Comparison of ENCODE assay signal across 9 mouse cellular contexts in the genomic region with DNA sequence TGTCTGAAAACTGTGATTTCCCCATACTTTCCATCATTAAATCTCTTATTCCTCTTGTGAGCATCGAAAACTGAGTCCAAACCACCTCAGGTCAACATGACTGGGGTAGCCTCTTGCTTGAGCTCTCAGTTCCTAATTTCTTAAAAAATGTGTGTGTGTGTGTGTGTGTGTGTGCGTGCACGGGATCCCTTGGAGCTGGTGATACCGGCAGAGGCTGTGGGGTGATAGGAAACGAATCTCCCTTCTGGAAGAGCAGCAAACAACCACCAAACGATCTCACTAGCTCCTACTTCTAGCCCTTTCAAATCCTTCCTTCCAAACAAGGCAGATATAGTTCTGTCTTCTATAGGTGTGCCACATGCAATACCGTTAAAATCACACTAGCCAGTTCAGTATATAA. TPM values are rescaled to one million over a fixed set of nuclear protein-coding genes. Genes with fewer than 3 reads are reported as not detected.
DNase-seq lines count a peak whose midpoint lies in the region; ATAC-seq and TF ChIP-seq lines count a peak whose summit lies in the region.
"Had no signal": no experiment of that assay in that cellular context is flagged by ENCODE, and none has a peak within 500 bp of the region (broad histone marks: within the 10 kb centered on the region; RNA-seq: fewer than 3 reads in every experiment).

No protein-coding gene starts in this region.

- H3K4me1 ChIP-seq in lung, embryonic 16.5 days (replicated peaks; ENCODE audit: control insufficient read depth, insufficient read depth, low read length), result peaks cover 7% of the 10 kb centered on the region; the same call in 1 of the 2 replicates
- 0 out of 2 replicates have a peak, but pooled peaks cover 5% of the 10 kb centered on the region for H3K4me1 ChIP-seq in forebrain, postnatal 0 days (ENCODE audit: insufficient read depth)
- H3K4me1 ChIP-seq in limb, embryonic 14.5 days (ENCODE audit: control insufficient read depth, insufficient read depth, low read length), result peaks cover 15% of the 10 kb centered on the region
- peaks cover 8% of the 10 kb centered on the region for H3K4me1 ChIP-seq in neural tube, embryonic 15.5 days
- H3K4me1 ChIP-seq in thymus, adult 2 months (replicated peaks; ENCODE audit: control insufficient read depth, insufficient read depth, low read length), result peaks cover 3% of the 10 kb centered on the region; the same call in 1 of the 2 replicates

- peak overlapping the region; percentile 79 for H3K4me3 ChIP-seq in lung, embryonic 16.5 days (ENCODE audit: low read length)
- peak overlapping the region; percentile 60 for H3K4me3 ChIP-seq in forebrain, postnatal 0 days (ENCODE audit: low read depth, low read length)
- H3K4me3 ChIP-seq in limb, embryonic 14.5 days (replicated peaks; ENCODE audit: low read length), result peak overlapping the region; percentile 66
- peak overlapping the region; percentile 74 for H3K4me3 ChIP-seq in neural tube, embryonic 15.5 days (replicated peaks)
- no peak overlapping the region for H3K4me3 ChIP-seq in thymus, adult 2 months (ENCODE audit: control insufficient read depth, insufficient read depth, low read length)

- H3K27me3 ChIP-seq in lung, embryonic 16.5 days (ENCODE audit: control insufficient read depth, insufficient read depth, low read depth, low read length), result no peaks in the 10 kb centered on the region
- H3K27me3 ChIP-seq in forebrain, postnatal 0 days (ENCODE audit: insufficient read depth, low read length), result no peaks in the 10 kb centered on the region; the same call in 1 of the 2 replicates
- no peaks in the 10 kb centered on the region for H3K27me3 ChIP-seq in limb, embryonic 14.5 days (ENCODE audit: control insufficient read depth, insufficient read depth, low read length)
- H3K27me3 ChIP-seq in neural tube, embryonic 15.5 days (replicated peaks), result no peaks in the 10 kb centered on the region
- H3K27me3 ChIP-seq in thymus, adult 2 months (ENCODE audit: control insufficient read depth, insufficient read depth, low read length), result no peaks in the 10 kb centered on the region

- no peak for TF ChIP-seq POLR2A in limb, embryonic 14.5 days (IDR thresholded peaks at IDR 0.05; ENCODE audit: borderline replicate concordance, extremely low read depth, insufficient read depth, insufficient read length)
- TF ChIP-seq POLR2A in thymus, adult 2 months (IDR thresholded peaks at IDR 0.05; ENCODE audit: control insufficient read depth, extremely low read depth, insufficient read depth, low read length, poor library complexity), result no peak

- peak overlapping the region; percentile 96 for H3K4me2 ChIP-seq in lung, embryonic 16.5 days (ENCODE audit: low read depth, low read length)
- peak overlapping the region; percentile 89 for H3K4me2 ChIP-seq in forebrain, postnatal 0 days (ENCODE audit: low read depth)
- peak overlapping the region; percentile 85 for H3K4me2 ChIP-seq in limb, embryonic 14.5 days (replicated peaks; ENCODE audit: low read depth, low read length, severe bottlenecking)
- H3K4me2 ChIP-seq in neural tube, embryonic 15.5 days, result peak overlapping the region; percentile 85

- H3K9me3 ChIP-seq in lung, embryonic 16.5 days (ENCODE audit: control insufficient read depth, low read length), result no peaks in the 10 kb centered on the region
- H3K9me3 ChIP-seq in forebrain, postnatal 0 days (ENCODE audit: low read length), result no peaks in the 10 kb centered on the region
- no peaks in the 10 kb centered on the region for H3K9me3 ChIP-seq in limb, embryonic 14.5 days (ENCODE audit: control insufficient read depth, low read length)
- H3K9me3 ChIP-seq in neural tube, embryonic 15.5 days (replicated peaks), result no peaks in the 10 kb centered on the region

- 81% methylated on average over 7 of the region's 7 CpGs for WGBS in lung, embryonic 16.5 days
- 83% methylated on average over 7 of the region's 7 CpGs for WGBS in forebrain, postnatal 0 days
- WGBS in limb, embryonic 14.5 days, result 84% methylated on average over 7 of the region's 7 CpGs
- 85% methylated on average over 7 of the region's 7 CpGs for WGBS in neural tube, embryonic 15.5 days
- 93% methylated on average over 7 of the region's 7 CpGs for WGBS in thymus, adult 2 months

- no peak for ATAC-seq in lung, embryonic 16.5 days (ENCODE audit: low read depth)
- no peak for ATAC-seq in forebrain, postnatal 0 days
- ATAC-seq in limb, embryonic 14.5 days (ENCODE audit: low FRiP score, low read depth), result no peak
- ATAC-seq in neural tube, embryonic 15.5 days (ENCODE audit: low FRiP score), result 0 out of 2 replicates have a peak, but pooled peaks have one; percentile 4

- H3K36me3 ChIP-seq in lung, embryonic 16.5 days (ENCODE audit: control insufficient read depth, insufficient read depth, low read length), result no peaks in the 10 kb centered on the region; the same call in 1 of the 2 replicates
- peaks cover 12% of the 10 kb centered on the region for H3K36me3 ChIP-seq in forebrain, postnatal 0 days (ENCODE audit: insufficient read depth)
- H3K36me3 ChIP-seq in limb, embryonic 14.5 days (ENCODE audit: control insufficient read depth, insufficient read depth, low read length), result peaks cover 34% of the 10 kb centered on the region
- H3K36me3 ChIP-seq in neural tube, embryonic 15.5 days, result peaks cover 21% of the 10 kb centered on the region; the same call in 1 of the 2 replicates
- no peaks in the 10 kb centered on the region for H3K36me3 ChIP-seq in thymus, adult 2 months (ENCODE audit: control insufficient read depth, insufficient read depth, low read length)

- intact Hi-C loops in left cerebral cortex, postnatal 10 days (cut with DNase I), result no loop called here

- no peak for DNase-seq in lung, postnatal 10 days
- DNase-seq in forebrain, postnatal 0 days, result no peak
- DNase-seq in limb, embryonic 14.5 days (ENCODE audit: low spot score), result no peak
- DNase-seq in thymus, adult 2 months, result no peak
- no peak for DNase-seq in left cerebral cortex, postnatal 10 days (ENCODE audit: extremely low spot score in 1 of 2, low spot score in 2 of 2)
- DNase-seq in T-cell, adult 2 months (ENCODE audit: low spot score), result no peak
- DNase-seq: kidney, postnatal 10 days had no signal

- no peak overlapping the region for H3K27ac ChIP-seq in lung, embryonic 16.5 days (ENCODE audit: low read length)
- H3K27ac ChIP-seq in forebrain, postnatal 0 days (ENCODE audit: low read depth, low read length), result peak overlapping the region; percentile 93
- no peak overlapping the region for H3K27ac ChIP-seq in limb, embryonic 14.5 days (replicated peaks; ENCODE audit: low read depth, low read length)
- H3K27ac ChIP-seq in neural tube, embryonic 15.5 days (replicated peaks), result no peak overlapping the region
- H3K27ac ChIP-seq in thymus, adult 2 months (ENCODE audit: control insufficient read depth, insufficient read depth, low read length), result no peak overlapping the region

- H3K9ac ChIP-seq in lung, embryonic 16.5 days (ENCODE audit: low read length), result peak overlapping the region; percentile 88; the same call in 1 of the 2 replicates
- peak overlapping the region; percentile 88; the same call in 1 of the 2 replicates for H3K9ac ChIP-seq in forebrain, postnatal 0 days
- no peak overlapping the region for H3K9ac ChIP-seq in limb, embryonic 14.5 days (ENCODE audit: low read depth, low read length, severe bottlenecking)
- H3K9ac ChIP-seq in neural tube, embryonic 15.5 days (replicated peaks), result peak overlapping the region; percentile 93

- no peak for TF ChIP-seq CTCF in forebrain, postnatal 0 days (IDR thresholded peaks at IDR 0.05; ENCODE audit: low read depth)
- TF ChIP-seq CTCF in thymus, adult 2 months (IDR thresholded peaks at IDR 0.05; ENCODE audit: borderline replicate concordance, control insufficient read depth, extremely low read depth, insufficient read depth, low read length, poor library complexity), result no peak

RNA-seq across cellular contexts. Expression of a gene that starts 0.6 kb away (rescaled TPM):
- 1.2 and 1.3 TPM in 2 replicates for polyA plus RNA-seq in lung, embryonic 16.5 days (2015; fragmentation: Nextera tagmentation; extraction: Ambion mirVana)
- 0.77 and 0.95 TPM in 2 replicates for total RNA-seq in forebrain, postnatal 0 days (2014; rRNA removed)
- 0.88 and 0.93 TPM in 2 replicates for polyA plus RNA-seq in forebrain, postnatal 0 days (2015; fragmentation: Nextera tagmentation; extraction: Ambion mirVana)
- 1.2 and 1.6 TPM in 2 replicates for polyA plus RNA-seq in limb, embryonic 14.5 days (2012; rRNA removed)
- 0.87 and 1.4 TPM in 2 replicates for polyA plus RNA-seq in limb, embryonic 14.5 days (2014; fragmentation: Nextera tagmentation; extraction: Ambion mirVana)
- polyA plus RNA-seq in neural tube, embryonic 15.5 days (2015; fragmentation: Nextera tagmentation; extraction: Ambion mirVana), result 1.4 and 1.8 TPM in 2 replicates
- 0.14 and 0.84 TPM in 2 replicates for polyA plus RNA-seq in thymus, adult 2 months (2012; rRNA removed)
- total RNA-seq in left cerebral cortex, postnatal 10 days (2021), result 1 to 10 TPM in 1 of 2 experiments, under 1 TPM in 1; 0.75 to 1.2 TPM

RNA-seq across cellular contexts. Expression of a gene that starts 10.0 kb away (rescaled TPM):
- 93.9 and 105 TPM in 2 replicates for polyA plus RNA-seq in lung, embryonic 16.5 days (2015; fragmentation: Nextera tagmentation; extraction: Ambion mirVana)
- total RNA-seq in forebrain, postnatal 0 days (2014; rRNA removed), result 120 and 187 TPM in 2 replicates
- polyA plus RNA-seq in forebrain, postnatal 0 days (2015; fragmentation: Nextera tagmentation; extraction: Ambion mirVana), result 166 and 184 TPM in 2 replicates
- polyA plus RNA-seq in limb, embryonic 14.5 days (2012; rRNA removed), result 71.3 and 79.9 TPM in 2 replicates
- 132 and 134 TPM in 2 replicates for polyA plus RNA-seq in limb, embryonic 14.5 days (2014; fragmentation: Nextera tagmentation; extraction: Ambion mirVana)
- polyA plus RNA-seq in neural tube, embryonic 15.5 days (2015; fragmentation: Nextera tagmentation; extraction: Ambion mirVana), result 156 and 169 TPM in 2 replicates
- 20.4 and 30.4 TPM in 2 replicates for polyA plus RNA-seq in thymus, adult 2 months (2012; rRNA removed)
- total RNA-seq in left cerebral cortex, postnatal 10 days (2021), result 10 to 100 TPM; 74.4 TPM

RNA-seq across cellular contexts. Expression of a gene that starts 54.4 kb away (rescaled TPM):
- polyA plus RNA-seq in lung, embryonic 16.5 days (2015; fragmentation: Nextera tagmentation; extraction: Ambion mirVana), result 1.7 and 2.6 TPM in 2 replicates
- 2.1 and 2.3 TPM in 2 replicates for total RNA-seq in forebrain, postnatal 0 days (2014; rRNA removed)
- polyA plus RNA-seq in forebrain, postnatal 0 days (2015; fragmentation: Nextera tagmentation; extraction: Ambion mirVana), result 0.99 and 1.8 TPM in 2 replicates
- 0.05 and 0.08 TPM in 2 replicates for polyA plus RNA-seq in limb, embryonic 14.5 days (2012; rRNA removed)
- polyA plus RNA-seq in limb, embryonic 14.5 days (2014; fragmentation: Nextera tagmentation; extraction: Ambion mirVana), result 0.11 TPM in 2 replicates
- 0.51 and 0.98 TPM in 2 replicates for polyA plus RNA-seq in neural tube, embryonic 15.5 days (2015; fragmentation: Nextera tagmentation; extraction: Ambion mirVana)
- polyA plus RNA-seq in thymus, adult 2 months (2012; rRNA removed), result 0.13 and 0.20 TPM in 2 replicates
- under 1 TPM; 0.41 to 0.59 TPM for total RNA-seq in left cerebral cortex, postnatal 10 days (2021)

RNA-seq across cellular contexts. Expression of a gene that starts 54.4 kb away (rescaled TPM):
- 16.2 and 16.9 TPM in 2 replicates for polyA plus RNA-seq in lung, embryonic 16.5 days (2015; fragmentation: Nextera tagmentation; extraction: Ambion mirVana)
- total RNA-seq in forebrain, postnatal 0 days (2014; rRNA removed), result 3.8 and 4.9 TPM in 2 replicates
- polyA plus RNA-seq in forebrain, postnatal 0 days (2015; fragmentation: Nextera tagmentation; extraction: Ambion mirVana), result 2.2 and 2.4 TPM in 2 replicates
- 14.4 and 16.5 TPM in 2 replicates for polyA plus RNA-seq in limb, embryonic 14.5 days (2012; rRNA removed)
- polyA plus RNA-seq in limb, embryonic 14.5 days (2014; fragmentation: Nextera tagmentation; extraction: Ambion mirVana), result 17.1 and 18.4 TPM in 2 replicates
- 3.6 and 7.8 TPM in 2 replicates for polyA plus RNA-seq in neural tube, embryonic 15.5 days (2015; fragmentation: Nextera tagmentation; extraction: Ambion mirVana)
- 32.6 and 37.4 TPM in 2 replicates for polyA plus RNA-seq in thymus, adult 2 months (2012; rRNA removed)
- total RNA-seq in left cerebral cortex, postnatal 10 days (2021), result 1 to 10 TPM; 1.5 to 1.9 TPM
